Mouse (Mus musculus) gastrocnemius, postnatal 25 days (tissue): ENCODE data around the gene Klhl33. TPM values are rescaled to one million over a fixed set of nuclear protein-coding genes. Genes with fewer than 3 reads are reported as not detected.
"Not testable (repeated sequence)": the region's sequence is repeated elsewhere in the genome, so short reads cannot be mapped to it uniquely, and the experiment has no call there.

Experiments
- DNase-seq: peaks from one replicate; pipeline ENCODE4 v3.0.0; 2022
- total RNA-seq, 2 experiments: library from RNA; stranded (reverse); gene quantifications; 1 replicate in 1 of 2; 2 replicates in 1 of 2; pipeline ENCODE4 v1.2.3; 2021

Klhl33 gene
- total RNA-seq, 2 experiments from 2014 or later, result 97.0 to 105 TPM

- peak; percentile 52 for DNase-seq
These were observed 6.9 kb upstream of the Klhl33 start for GRCm38 (mm10) chr14:50903973-50904827.

GRCm38 (mm10) chr14:50897992-50898391 lies 685 bp upstream of the Klhl33 start:
- not testable (repeated sequence) for DNase-seq

GRCm38 (mm10) chr14:50896747-50897373 lies 447 bp downstream of the Klhl33 start:
- no peak for DNase-seq

GRCm38 (mm10) chr14:50895985-50896746 lies 1.1 kb downstream of the Klhl33 start:
- DNase-seq, result peak; percentile 83

GRCm38 (mm10) chr14:50895407-50895806 lies 1.9 kb downstream of the Klhl33 start:
- no peak for DNase-seq

GRCm38 (mm10) chr14:50892541-50893459 lies 4.5 kb downstream of the Klhl33 start:
- DNase-seq, result peak; percentile 21

- no peak for DNase-seq
These were observed 5.2 kb downstream of the Klhl33 start for GRCm38 (mm10) chr14:50892091-50892490.

- no peak for DNase-seq
These were observed 5.7 kb downstream of the Klhl33 start for GRCm38 (mm10) chr14:50891621-50892020.

GRCm38 (mm10) chr14:50876236-50876950 lies 20.9 kb downstream of the Klhl33 start:
- DNase-seq, result no peak

GRCm38 (mm10) chr14:50875591-50876230 lies 21.6 kb downstream of the Klhl33 start:
- no peak for DNase-seq

GRCm38 (mm10) chr14:50875175-50875574 lies 22.1 kb downstream of the Klhl33 start:
- DNase-seq, result no peak

GRCm38 (mm10) chr14:50871284-50871683 lies 26.0 kb downstream of the Klhl33 start:
- DNase-seq, result no peak

- DNase-seq, result no peak
These were observed 26.5 kb downstream of the Klhl33 start for GRCm38 (mm10) chr14:50870805-50871143.

- peak; percentile 73 for DNase-seq
These were observed 27.2 kb downstream of the Klhl33 start, which contains the start of gene Tep1 for GRCm38 (mm10) chr14:50869889-50870804. TSS of gene Tep1 (minus strand) at chr14:50870560.

- DNase-seq, result no peak
These were observed 28.7 kb downstream of the Klhl33 start for GRCm38 (mm10) chr14:50868656-50869055.

- DNase-seq, result no peak
These were observed 29.1 kb downstream of the Klhl33 start for GRCm38 (mm10) chr14:50868211-50868610.

- DNase-seq, result no peak
These were observed 30.3 kb downstream of the Klhl33 start for GRCm38 (mm10) chr14:50866966-50867365.

- DNase-seq, result not testable (repeated sequence)
These were observed 32.3 kb downstream of the Klhl33 start for GRCm38 (mm10) chr14:50865005-50865404.

GRCm38 (mm10) chr14:50862641-50863040 lies 34.7 kb downstream of the Klhl33 start:
- DNase-seq, result no peak
